ENCODE assay signal across 16 mouse cellular contexts in the genomic region with DNA sequence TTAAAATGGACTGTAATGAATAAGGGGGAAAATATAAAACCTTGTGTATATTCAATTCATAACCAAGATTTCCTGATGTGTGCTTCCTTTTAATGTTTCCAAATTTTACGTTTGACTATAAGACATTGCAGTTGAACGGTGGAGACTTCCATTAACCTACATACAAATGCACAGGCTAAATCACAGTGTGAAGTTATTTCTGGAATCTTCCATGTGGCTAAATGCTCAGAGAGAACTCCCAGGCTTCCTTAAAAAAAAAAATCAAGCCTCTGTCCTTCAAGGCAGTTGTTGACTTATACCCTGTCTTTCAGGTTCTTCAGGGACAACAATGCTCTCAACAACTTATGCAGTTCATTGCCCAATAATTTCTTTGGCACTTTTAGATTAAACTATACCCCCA.
"Had no signal": no experiment of that assay in that cellular context is flagged by ENCODE, and none has a peak within 500 bp of the region (broad histone marks: within the 10 kb centered on the region; RNA-seq: fewer than 3 reads in every experiment).

No protein-coding gene starts in this region.

- ATAC-seq: midbrain, embryonic 16.5 days had no signal

- H3K4me2 ChIP-seq: lung, embryonic 14.5 days; midbrain, embryonic 12.5 days; neural tube, embryonic 13.5 days; neural tube, embryonic 15.5 days had no signal

- H3K4me1 ChIP-seq: midbrain, embryonic 12.5 days; neural tube, embryonic 13.5 days; neural tube, embryonic 15.5 days had no signal

- H3K27me3 ChIP-seq: midbrain, embryonic 12.5 days; neural tube, embryonic 13.5 days; neural tube, embryonic 15.5 days had no signal

- H3K27ac ChIP-seq: midbrain, embryonic 10.5 days; midbrain, embryonic 12.5 days; neural tube, embryonic 13.5 days; neural tube, embryonic 15.5 days had no signal

- H3K9me3 ChIP-seq: midbrain, embryonic 10.5 days; midbrain, embryonic 12.5 days; neural tube, embryonic 13.5 days; neural tube, embryonic 15.5 days had no signal

- DNase-seq: lung, adult 18-20 months; lung, embryonic 14.5 days; lung, postnatal 10 days; lung, postnatal 4 days; midbrain, embryonic 14.5 days; retina, postnatal 1 day; right cerebral cortex, postnatal 4 days; spleen, adult 18-20 months; thymus, adult 2 months; thymus, postnatal 36 days had no signal

- H3K36me3 ChIP-seq: midbrain, embryonic 10.5 days; midbrain, embryonic 12.5 days; neural tube, embryonic 13.5 days; neural tube, embryonic 15.5 days had no signal

- H3K9ac ChIP-seq: lung, embryonic 14.5 days; midbrain, embryonic 12.5 days; neural tube, embryonic 13.5 days; neural tube, embryonic 15.5 days had no signal

- H3K4me3 ChIP-seq: midbrain, embryonic 10.5 days; midbrain, embryonic 12.5 days; myocyte; neural tube, embryonic 13.5 days; neural tube, embryonic 15.5 days had no signal
